Mouse (Mus musculus): ENCODE measurements around the gene Akap7. TPM values are rescaled to one million over a fixed set of nuclear protein-coding genes. Genes with fewer than 3 reads are reported as not detected.

The Akap7 gene
- polyA plus RNA-seq, 1 experiment from 2014 or later = 35.1 TPM

DNA sequence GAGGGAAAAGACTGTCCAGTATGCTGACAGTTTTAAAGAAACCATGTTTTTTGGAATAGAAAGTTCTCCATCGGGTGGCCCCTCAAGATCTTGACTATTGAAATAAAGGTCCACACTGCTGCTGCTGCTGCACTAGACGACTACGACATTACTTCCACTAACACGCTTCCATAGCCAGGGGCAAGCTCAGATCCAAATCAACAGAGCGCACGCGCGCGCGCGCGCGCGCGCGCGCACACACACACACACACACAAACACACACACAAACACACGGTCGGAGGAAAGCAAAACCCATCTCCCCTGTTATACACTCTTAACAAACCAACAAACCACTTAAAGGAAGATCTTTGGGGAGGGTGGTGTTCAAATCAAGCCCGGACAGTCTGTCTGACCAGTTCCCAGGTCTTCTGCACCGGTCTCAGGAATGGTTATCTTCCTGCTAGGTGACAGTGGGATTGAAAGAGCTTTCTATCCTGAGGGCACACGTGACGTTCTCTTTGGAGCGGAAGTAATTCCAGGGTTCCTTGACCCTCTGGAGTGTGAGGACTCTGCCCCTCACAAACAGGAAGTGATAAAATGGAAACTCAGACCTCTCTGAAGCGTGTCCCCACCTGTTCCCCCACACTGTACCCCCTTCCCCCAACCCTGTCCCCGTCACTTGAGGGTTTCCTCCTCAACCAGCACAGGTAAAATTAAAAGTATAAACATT lies 32.9 kb downstream of the Akap7 start:
- WGBS = 95% methylated on average over 26 of the region's 26 CpGs
- no peak for DNase-seq
- H3K4me2 ChIP-seq (ENCODE audit: low read length) = no peak overlapping the region
- no peak overlapping the region for H3K4me3 ChIP-seq (replicated peaks; ENCODE audit: low read depth, low read length)
- H3K4me1 ChIP-seq (ENCODE audit: control insufficient read depth, insufficient read depth, low read length) = no peaks in the 10 kb centered on the region
- ATAC-seq (ENCODE audit: low FRiP score, low TSS enrichment) = no peak
- no peaks in the 10 kb centered on the region for H3K27me3 ChIP-seq (ENCODE audit: control insufficient read depth, insufficient read depth, low read length)
- no peak overlapping the region for H3K9ac ChIP-seq (replicated peaks; ENCODE audit: low read length)
- H3K36me3 ChIP-seq (ENCODE audit: control insufficient read depth, insufficient read depth, low read length) = no peaks in the 10 kb centered on the region
- H3K27ac ChIP-seq (replicated peaks; ENCODE audit: low read depth, low read length) = no peak overlapping the region
- no peaks in the 10 kb centered on the region for H3K9me3 ChIP-seq (ENCODE audit: control insufficient read depth, low read length)

DNA sequence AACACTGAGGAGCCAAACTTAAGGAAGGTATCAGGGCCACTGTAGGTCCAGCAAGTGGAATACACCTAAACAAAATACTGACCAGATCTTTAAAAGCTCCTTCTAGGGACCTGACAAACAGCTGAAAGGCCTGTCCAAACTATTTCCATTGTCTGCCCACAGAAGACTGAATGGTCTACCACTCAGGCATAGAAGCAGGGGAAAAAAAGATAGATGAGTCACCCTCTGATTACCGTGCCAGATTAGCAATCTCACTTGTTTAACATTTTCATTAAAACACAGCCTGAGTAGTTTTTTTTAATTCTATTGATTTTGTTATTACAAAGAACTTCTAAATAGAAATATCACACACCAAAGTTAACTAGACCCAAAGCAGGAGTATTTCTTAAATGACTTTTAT lies 33.9 kb downstream of the Akap7 start:
- no peak for ATAC-seq (ENCODE audit: low FRiP score, low TSS enrichment)
- Histone ChIP-seq H3K4me3 (replicated peaks; ENCODE audit: low read depth, low read length) (no peak overlapping the region), H3K27me3 (ENCODE audit: control insufficient read depth, insufficient read depth, low read length) (no peaks in the 10 kb centered on the region), H3K4me2 (ENCODE audit: low read length) (no peak overlapping the region), H3K27ac (replicated peaks; ENCODE audit: low read depth, low read length) (no peak overlapping the region), H3K9ac (replicated peaks; ENCODE audit: low read length) (no peak overlapping the region), H3K36me3 (ENCODE audit: control insufficient read depth, insufficient read depth, low read length) (no peaks in the 10 kb centered on the region), H3K4me1 (ENCODE audit: control insufficient read depth, insufficient read depth, low read length) (no peaks in the 10 kb centered on the region), H3K9me3 (ENCODE audit: control insufficient read depth, low read length) (no peaks in the 10 kb centered on the region)
- DNase-seq = no peak
- WGBS = 46% methylated on average over 1 of the region's 1 CpGs

DNA sequence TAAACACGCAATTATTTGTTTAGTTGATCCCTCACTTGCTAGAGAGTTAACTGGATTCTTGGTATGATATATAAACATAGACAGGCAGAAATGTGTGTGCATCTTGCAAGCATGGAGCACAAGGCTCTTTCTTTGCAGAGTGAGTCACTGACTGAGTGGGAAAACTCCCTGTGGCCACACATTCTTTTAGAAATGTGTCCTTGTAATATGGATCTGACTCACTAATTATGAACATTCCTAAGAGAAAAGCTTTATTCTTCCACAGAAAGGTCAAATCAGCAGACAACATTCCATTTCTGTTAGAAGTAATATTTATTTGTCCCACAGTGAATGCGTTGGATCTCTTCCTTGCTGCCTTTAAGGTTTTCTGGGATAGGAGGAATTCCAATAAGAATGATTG lies 35.9 kb downstream of the Akap7 start:
- Histone ChIP-seq H3K9ac (replicated peaks; ENCODE audit: low read length) (no peak overlapping the region), H3K4me2 (ENCODE audit: low read length) (no peak overlapping the region), H3K4me3 (replicated peaks; ENCODE audit: low read depth, low read length) (no peak overlapping the region), H3K4me1 (ENCODE audit: control insufficient read depth, insufficient read depth, low read length) (no peaks in the 10 kb centered on the region), H3K36me3 (ENCODE audit: control insufficient read depth, insufficient read depth, low read length) (no peaks in the 10 kb centered on the region), H3K27me3 (ENCODE audit: control insufficient read depth, insufficient read depth, low read length) (no peaks in the 10 kb centered on the region), H3K27ac (replicated peaks; ENCODE audit: low read depth, low read length) (no peak overlapping the region), H3K9me3 (ENCODE audit: control insufficient read depth, low read length) (no peaks in the 10 kb centered on the region)
- WGBS = 93% methylated on average over 2 of the region's 2 CpGs
- DNase-seq (no peak), ATAC-seq (ENCODE audit: low FRiP score, low TSS enrichment) (no peak)

DNA sequence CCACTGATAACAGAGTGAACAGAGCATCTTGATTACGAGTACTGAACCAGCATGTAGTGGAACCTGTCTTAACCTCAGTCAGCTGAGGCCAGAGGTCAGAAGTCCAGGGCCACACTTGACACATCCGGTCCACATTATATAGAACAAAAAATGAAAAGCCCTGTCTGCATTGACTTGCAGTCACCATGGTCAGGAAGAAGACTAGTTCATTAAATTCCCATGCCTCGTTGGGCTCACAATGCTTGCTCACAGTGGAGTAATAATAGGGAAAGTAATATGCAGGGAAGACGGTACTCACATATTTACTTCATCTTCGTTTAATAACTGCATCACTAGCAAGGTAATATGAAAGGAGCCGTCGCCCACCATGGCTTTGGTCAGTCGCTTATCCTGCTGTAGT lies 36.5 kb downstream of the Akap7 start:
- no peak overlapping the region for H3K4me3 ChIP-seq (replicated peaks; ENCODE audit: low read depth, low read length)
- no peak overlapping the region for H3K27ac ChIP-seq (replicated peaks; ENCODE audit: low read depth, low read length)
- no peaks in the 10 kb centered on the region for H3K27me3 ChIP-seq (ENCODE audit: control insufficient read depth, insufficient read depth, low read length)
- no peak overlapping the region for H3K9ac ChIP-seq (replicated peaks; ENCODE audit: low read length)
- 91% methylated on average over 8 of the region's 8 CpGs for WGBS
- no peaks in the 10 kb centered on the region for H3K4me1 ChIP-seq (ENCODE audit: control insufficient read depth, insufficient read depth, low read length)
- H3K36me3 ChIP-seq (ENCODE audit: control insufficient read depth, insufficient read depth, low read length) = no peaks in the 10 kb centered on the region
- H3K9me3 ChIP-seq (ENCODE audit: control insufficient read depth, low read length) = no peaks in the 10 kb centered on the region
- ATAC-seq (ENCODE audit: low FRiP score, low TSS enrichment) (no peak), DNase-seq (no peak)
- no peak overlapping the region for H3K4me2 ChIP-seq (ENCODE audit: low read length)

DNA sequence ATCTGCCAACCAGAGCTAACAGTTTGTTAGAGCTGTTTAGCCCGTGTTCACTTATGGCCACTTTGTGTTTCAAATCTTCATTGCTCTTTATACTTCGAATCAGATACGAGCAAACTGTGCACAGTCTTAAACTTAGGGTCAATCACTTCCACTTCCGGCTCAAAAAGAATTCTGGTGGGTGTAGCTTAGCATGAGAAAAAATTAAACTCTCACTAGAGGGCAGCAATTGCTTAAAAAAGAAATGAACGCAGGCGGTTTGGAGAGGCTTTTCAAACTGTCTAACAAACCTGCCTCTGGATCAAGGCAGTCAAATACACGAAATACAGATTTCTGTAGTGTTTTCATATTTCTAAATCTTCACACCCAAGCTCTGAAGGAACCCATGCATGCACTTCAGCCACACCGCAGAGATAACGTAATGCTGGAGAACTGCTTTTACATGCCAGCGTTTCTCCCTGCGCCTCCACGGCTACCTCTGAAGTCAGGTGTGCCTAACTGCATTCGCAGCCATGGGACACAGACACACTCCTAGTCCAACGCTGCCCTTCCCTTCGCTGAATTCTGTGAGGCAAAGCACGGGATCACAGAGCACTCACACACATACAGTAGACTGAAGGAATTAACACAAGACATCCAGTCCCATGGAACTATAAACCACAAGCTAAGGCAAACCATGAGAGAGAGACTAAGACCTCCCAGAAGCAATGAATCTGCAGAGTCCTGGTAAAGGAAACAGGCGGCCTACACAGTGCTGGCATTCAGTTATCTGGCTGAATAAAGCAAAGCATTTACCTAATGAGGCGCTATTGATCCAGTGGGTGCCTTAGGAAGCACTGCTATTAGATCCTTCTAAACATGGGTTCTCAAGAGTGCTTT lies 39.0 kb downstream of the Akap7 start:
- H3K36me3 ChIP-seq (ENCODE audit: control insufficient read depth, insufficient read depth, low read length) = no peaks in the 10 kb centered on the region
- WGBS = 56% methylated on average over 18 of the region's 18 CpGs
- H3K4me3 ChIP-seq (replicated peaks; ENCODE audit: low read depth, low read length) = no peak overlapping the region
- ATAC-seq (ENCODE audit: low FRiP score, low TSS enrichment) (peak; percentile 76), DNase-seq (peak; percentile 89)
- no peak overlapping the region for H3K9ac ChIP-seq (replicated peaks; ENCODE audit: low read length)
- H3K4me2 ChIP-seq (ENCODE audit: low read length) = no peak overlapping the region
- no peaks in the 10 kb centered on the region for H3K9me3 ChIP-seq (ENCODE audit: control insufficient read depth, low read length)
- no peaks in the 10 kb centered on the region for H3K4me1 ChIP-seq (ENCODE audit: control insufficient read depth, insufficient read depth, low read length)
- no peak overlapping the region for H3K27ac ChIP-seq (replicated peaks; ENCODE audit: low read depth, low read length)
- H3K27me3 ChIP-seq (ENCODE audit: control insufficient read depth, insufficient read depth, low read length) = no peaks in the 10 kb centered on the region

DNA sequence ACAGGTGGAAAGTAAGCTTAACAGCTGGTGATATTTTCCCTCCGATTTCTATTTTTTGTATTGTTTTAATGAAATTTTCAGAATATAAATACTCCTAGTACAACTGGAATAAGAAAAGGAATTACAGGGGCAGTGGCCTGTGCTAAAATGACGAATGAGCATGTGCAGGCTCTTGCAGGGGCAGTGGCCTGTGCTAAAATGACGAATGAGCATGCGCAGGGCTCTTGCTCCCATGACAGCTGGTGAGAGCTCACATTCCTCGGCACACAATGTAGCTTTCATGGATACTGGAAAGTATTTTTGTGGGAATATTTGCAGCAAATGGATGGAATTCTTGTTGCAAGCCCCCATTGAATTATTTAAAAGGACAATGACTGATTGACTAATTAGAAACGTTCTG lies 46.5 kb downstream of the Akap7 start:
- Histone ChIP-seq H3K27me3 (ENCODE audit: control insufficient read depth, insufficient read depth, low read length) (no peaks in the 10 kb centered on the region), H3K4me2 (ENCODE audit: low read length) (no peak overlapping the region), H3K9ac (replicated peaks; ENCODE audit: low read length) (no peak overlapping the region), H3K9me3 (ENCODE audit: control insufficient read depth, low read length) (no peaks in the 10 kb centered on the region), H3K27ac (replicated peaks; ENCODE audit: low read depth, low read length) (no peak overlapping the region), H3K36me3 (ENCODE audit: control insufficient read depth, insufficient read depth, low read length) (no peaks in the 10 kb centered on the region), H3K4me3 (replicated peaks; ENCODE audit: low read depth, low read length) (no peak overlapping the region), H3K4me1 (ENCODE audit: control insufficient read depth, insufficient read depth, low read length) (no peaks in the 10 kb centered on the region)
- ATAC-seq (ENCODE audit: low FRiP score, low TSS enrichment) (no peak), DNase-seq (peak; percentile 31)
- WGBS = 68% methylated on average over 6 of the region's 6 CpGs

DNA sequence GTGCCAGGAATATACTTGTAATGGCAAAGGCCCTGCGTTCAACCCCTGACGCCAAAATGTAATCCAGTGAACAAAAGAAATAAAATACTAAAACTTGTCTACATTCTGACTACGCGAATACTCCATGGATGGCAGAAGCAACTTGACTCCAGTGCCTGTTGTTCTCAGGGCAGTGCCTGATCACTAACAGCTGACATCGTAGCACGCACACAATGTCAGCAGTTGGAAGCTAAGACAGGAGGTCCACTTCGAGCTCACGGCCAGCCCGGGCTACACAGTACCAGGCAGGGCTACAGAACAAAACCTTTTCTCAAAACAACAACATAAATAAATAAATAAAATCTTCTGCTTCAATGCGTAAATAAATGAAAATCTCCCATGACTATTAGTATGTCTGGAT lies 46.9 kb downstream of the Akap7 start:
- Histone ChIP-seq H3K36me3 (ENCODE audit: control insufficient read depth, insufficient read depth, low read length) (no peaks in the 10 kb centered on the region), H3K9me3 (ENCODE audit: control insufficient read depth, low read length) (no peaks in the 10 kb centered on the region), H3K27ac (replicated peaks; ENCODE audit: low read depth, low read length) (no peak overlapping the region), H3K4me3 (replicated peaks; ENCODE audit: low read depth, low read length) (no peak overlapping the region), H3K27me3 (ENCODE audit: control insufficient read depth, insufficient read depth, low read length) (no peaks in the 10 kb centered on the region), H3K4me2 (ENCODE audit: low read length) (no peak overlapping the region), H3K9ac (replicated peaks; ENCODE audit: low read length) (no peak overlapping the region), H3K4me1 (ENCODE audit: control insufficient read depth, insufficient read depth, low read length) (no peaks in the 10 kb centered on the region)
- DNase-seq = no peak
- no peak for ATAC-seq (ENCODE audit: low FRiP score, low TSS enrichment)
- WGBS = 93% methylated on average over 10 of the region's 10 CpGs

DNA sequence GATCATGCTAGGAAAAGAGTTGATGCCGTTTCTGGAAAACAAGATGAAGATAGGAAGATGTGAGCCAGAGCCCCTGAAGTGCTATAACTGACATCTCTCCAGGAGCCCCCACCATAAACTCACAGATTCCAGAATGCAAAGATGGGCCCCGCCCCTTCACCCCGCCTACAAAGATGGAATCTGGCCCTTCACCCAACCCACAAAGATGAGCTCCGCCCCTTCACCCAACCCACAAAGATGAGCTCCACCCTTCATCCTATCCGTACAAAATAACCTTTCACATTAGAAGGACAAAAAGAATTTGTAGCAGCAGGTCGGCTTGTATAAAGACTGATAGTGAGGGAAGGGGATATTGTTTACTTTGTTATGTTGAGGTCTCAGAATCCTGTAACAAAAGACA lies 49.5 kb downstream of the Akap7 start:
- Histone ChIP-seq H3K4me1 (ENCODE audit: control insufficient read depth, insufficient read depth, low read length) (no peaks in the 10 kb centered on the region), H3K36me3 (ENCODE audit: control insufficient read depth, insufficient read depth, low read length) (no peaks in the 10 kb centered on the region), H3K27ac (replicated peaks; ENCODE audit: low read depth, low read length) (no peak overlapping the region), H3K27me3 (ENCODE audit: control insufficient read depth, insufficient read depth, low read length) (no peaks in the 10 kb centered on the region), H3K9me3 (ENCODE audit: control insufficient read depth, low read length) (no peaks in the 10 kb centered on the region), H3K4me2 (ENCODE audit: low read length) (no peak overlapping the region), H3K9ac (replicated peaks; ENCODE audit: low read length) (no peak overlapping the region), H3K4me3 (replicated peaks; ENCODE audit: low read depth, low read length) (no peak overlapping the region)
- ATAC-seq (ENCODE audit: low FRiP score, low TSS enrichment) = no peak
- DNase-seq = no peak
- 86% methylated on average over 6 of the region's 6 CpGs for WGBS

DNA sequence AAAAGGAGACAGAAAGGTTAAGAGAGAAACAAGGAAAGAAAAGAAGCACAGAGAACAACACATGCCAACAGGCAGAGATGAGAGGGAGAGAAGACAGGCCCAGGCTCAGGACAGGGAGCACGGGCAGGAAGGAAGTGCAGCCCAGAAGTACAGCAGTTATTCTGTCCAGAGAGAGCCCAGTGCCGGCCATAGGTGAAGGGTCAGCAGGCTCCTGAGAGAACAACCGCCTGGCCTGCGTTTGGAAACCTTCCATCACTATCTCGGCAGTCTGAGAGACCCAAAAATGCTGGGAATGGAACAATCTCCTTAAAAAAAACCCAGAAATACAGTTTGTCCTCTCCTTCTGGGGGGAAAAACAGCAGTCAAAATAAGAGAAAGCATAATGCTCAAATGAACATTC lies 50.2 kb downstream of the Akap7 start:
- Histone ChIP-seq H3K9ac (replicated peaks; ENCODE audit: low read length) (no peak overlapping the region), H3K4me3 (replicated peaks; ENCODE audit: low read depth, low read length) (no peak overlapping the region), H3K27ac (replicated peaks; ENCODE audit: low read depth, low read length) (no peak overlapping the region), H3K36me3 (ENCODE audit: control insufficient read depth, insufficient read depth, low read length) (no peaks in the 10 kb centered on the region), H3K9me3 (ENCODE audit: control insufficient read depth, low read length) (no peaks in the 10 kb centered on the region), H3K4me2 (ENCODE audit: low read length) (no peak overlapping the region), H3K27me3 (ENCODE audit: control insufficient read depth, insufficient read depth, low read length) (no peaks in the 10 kb centered on the region), H3K4me1 (ENCODE audit: control insufficient read depth, insufficient read depth, low read length) (no peaks in the 10 kb centered on the region)
- WGBS = 96% methylated on average over 5 of the region's 5 CpGs
- DNase-seq (no peak), ATAC-seq (ENCODE audit: low FRiP score, low TSS enrichment) (no peak)
